Mouse (Mus musculus): ENCODE measurements around the gene 6430531B16Rik.

- TF ChIP-seq CTCF (IDR thresholded peaks at IDR 0.05; ENCODE audit: low read depth) (no peak), EP300 (IDR thresholded peaks at IDR 0.05; ENCODE audit: low read depth) (no peak)
These were observed 13.9 kb upstream of the 6430531B16Rik start, which contains the start of gene Adam8 for GRCm38 (mm10) chr7:139992406-139992805.

Measured in liver, embryonic 14.5 days (tissue).